Mouse (Mus musculus): Measurements from ENCODE around the gene Pcf11. TPM values are rescaled to one million over a fixed set of nuclear protein-coding genes. Genes with fewer than 3 reads are reported as not detected.

Pcf11 gene
- polyA plus RNA-seq (2014; fragmentation: Illumina TruSeq; extraction: RNeasy Lipid Tissue Mini Kit (QIAGEN cat#74804); ENCODE audit: low read depth, low replicate concordance), result 73.7 TPM

GRCm38 (mm10) chr7:92669507-92670471 is at the start of gene Pcf11:
Gene Pcf11 (minus strand): TSS chr7:92669934.

GRCm38 (mm10) chr7:92637021-92637625 is 32.6 kb downstream of the Pcf11 start, which contains the start of gene Ankrd42:
Gene Ankrd42 (minus strand): TSS chr7:92637142.

Other genes starting within 250 kb of the Pcf11 start
- 157 TPM for gene Ccdc90b, start 108.8 kb downstream of the Pcf11 start, polyA plus RNA-seq (2014; fragmentation: Illumina TruSeq; extraction: RNeasy Lipid Tissue Mini Kit (QIAGEN cat#74804); ENCODE audit: low read depth, low replicate concordance)
- gene Ankrd42, start 32.8 kb downstream of the Pcf11 start, polyA plus RNA-seq (2014; fragmentation: Illumina TruSeq; extraction: RNeasy Lipid Tissue Mini Kit (QIAGEN cat#74804); ENCODE audit: low read depth, low replicate concordance), result 10.7 TPM
- gene Rab30, start 71.7 kb upstream of the Pcf11 start, polyA plus RNA-seq (2014; fragmentation: Illumina TruSeq; extraction: RNeasy Lipid Tissue Mini Kit (QIAGEN cat#74804); ENCODE audit: low read depth, low replicate concordance), result 4.6 TPM
- gene Ddias, start 204.3 kb upstream of the Pcf11 start, polyA plus RNA-seq (2014; fragmentation: Illumina TruSeq; extraction: RNeasy Lipid Tissue Mini Kit (QIAGEN cat#74804); ENCODE audit: low read depth, low replicate concordance), result 8.3 TPM
- gene Prcp, start 204.5 kb upstream of the Pcf11 start, polyA plus RNA-seq (2014; fragmentation: Illumina TruSeq; extraction: RNeasy Lipid Tissue Mini Kit (QIAGEN cat#74804); ENCODE audit: low read depth, low replicate concordance), result 19.7 TPM